Mouse (Mus musculus) thymus, adult 2 months (tissue): ENCODE results near the gene Wwox. TPM values are rescaled to one million over a fixed set of nuclear protein-coding genes. Genes with fewer than 3 reads are reported as not detected.
A peak's percentile ranks its signal among the peaks of the same experiment; 100 is the strongest.

ENCODE experiments used
- DNase-seq: peaks from one replicate; pipeline ENCODE4 v3.0.0; 2021
- H3K27ac ChIP-seq: fragments of 200-500 bp; 2 replicates; pipeline ENCODE4 v1.5.1; 2012; ENCODE audit warnings: low read length, control low read depth; ENCODE audit not compliant: control insufficient read depth, insufficient read depth
- H3K27me3 ChIP-seq: fragments of 200-500 bp; 2 replicates; pipeline ENCODE4 v1.6.1; 2012; ENCODE audit warnings: mild to moderate bottlenecking, low read length, moderate library complexity, mixed read lengths; ENCODE audit not compliant: control insufficient read depth, insufficient read depth
- H3K36me3 ChIP-seq: fragments of 200-500 bp; 2 replicates; pipeline ENCODE4 v1.6.1; 2012; ENCODE audit warnings: mild to moderate bottlenecking, low read length, moderate library complexity; ENCODE audit not compliant: control insufficient read depth, insufficient read depth
- H3K4me1 ChIP-seq: fragments of 200-500 bp; replicated peaks from 2 replicates; pipeline ENCODE4 v1.6.1; 2012; ENCODE audit warnings: low read length; ENCODE audit not compliant: control insufficient read depth, insufficient read depth
- H3K4me3 ChIP-seq: fragments of 200-500 bp; 2 replicates; pipeline ENCODE4 v1.5.1; 2012; ENCODE audit warnings: mild to moderate bottlenecking, low read length, control low read depth, moderate library complexity; ENCODE audit not compliant: control insufficient read depth, insufficient read depth
- CTCF ChIP-seq: fragments of 200-500 bp; IDR thresholded peaks from 2 replicates; pipeline ENCODE4 v1.5.1; 2012; ENCODE audit warnings: mild to moderate bottlenecking, control low read depth, low read length, moderate library complexity, borderline replicate concordance; ENCODE audit not compliant: control insufficient read depth, poor library complexity, insufficient read depth; ENCODE audit errors: extremely low read depth
- POLR2A ChIP-seq: fragments of 200-500 bp; IDR thresholded peaks from 2 replicates; pipeline ENCODE4 v1.6.1; 2012; ENCODE audit warnings: mild to moderate bottlenecking, low read length, control low read depth, moderate library complexity; ENCODE audit not compliant: control insufficient read depth, poor library complexity, insufficient read depth; ENCODE audit errors: extremely low read depth
- WGBS: fragments of 180-500 bp; shearing (Covaris S2); methylation state at CpG from one replicate; pipeline ENCODE4 v1.1.7; 2018; 5-methylcytosine and 5-hydroxymethylcytosine counted together
- polyA plus RNA-seq: library from polyadenylated mRNA; depleted of rRNA; stranded (reverse); fragments of >200 nt; gene quantifications from 2 replicates; pipeline ENCODE4 v1.2.3, GENCODE M21; 2012

Gene Wwox
- polyA plus RNA-seq, 1 experiment = 8.4 TPM

- H3K27ac ChIP-seq = no peak overlapping the region
- DNase-seq = no peak
- H3K36me3 ChIP-seq = no peaks in the 10 kb centered on the region
- H3K27me3 ChIP-seq = no peaks in the 10 kb centered on the region; the same call in 1 of the 2 replicates
- H3K4me3 ChIP-seq = no peak overlapping the region
- no peaks in the 10 kb centered on the region for H3K4me1 ChIP-seq
- TF ChIP-seq CTCF (no peak), POLR2A (no peak)
Observed at GRCm38 (mm10) chr8:115088162-115088561, 648.7 kb downstream of the Wwox start.

DNA sequence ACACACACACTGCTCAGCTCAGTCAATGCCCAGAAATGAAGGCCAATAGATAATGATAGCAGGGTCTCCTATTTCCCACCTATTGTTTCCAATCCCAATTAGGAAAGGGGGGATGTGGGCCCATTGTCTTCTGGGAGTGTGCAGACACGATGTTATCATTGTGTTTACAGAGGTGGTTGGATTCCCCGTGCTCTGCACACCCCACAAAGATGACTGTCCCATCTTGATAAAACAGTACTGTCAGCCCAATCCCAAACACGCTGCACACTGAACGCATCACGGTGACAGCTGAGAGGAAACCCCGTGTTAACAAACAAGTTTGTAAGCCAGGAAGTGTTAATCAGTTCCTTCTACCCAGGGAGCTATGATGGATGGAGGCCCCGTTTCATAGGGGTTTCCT is 650.3 kb downstream of the Wwox start:
- no peaks in the 10 kb centered on the region for H3K36me3 ChIP-seq
- H3K4me1 ChIP-seq = no peaks in the 10 kb centered on the region
- no peak overlapping the region for H3K27ac ChIP-seq
- no peak for DNase-seq
- WGBS = 51% methylated on average over 7 of the region's 7 CpGs
- TF ChIP-seq POLR2A (no peak), CTCF (no peak)
- H3K27me3 ChIP-seq = no peaks in the 10 kb centered on the region; the same call in 1 of the 2 replicates
- H3K4me3 ChIP-seq = no peak overlapping the region

DNA sequence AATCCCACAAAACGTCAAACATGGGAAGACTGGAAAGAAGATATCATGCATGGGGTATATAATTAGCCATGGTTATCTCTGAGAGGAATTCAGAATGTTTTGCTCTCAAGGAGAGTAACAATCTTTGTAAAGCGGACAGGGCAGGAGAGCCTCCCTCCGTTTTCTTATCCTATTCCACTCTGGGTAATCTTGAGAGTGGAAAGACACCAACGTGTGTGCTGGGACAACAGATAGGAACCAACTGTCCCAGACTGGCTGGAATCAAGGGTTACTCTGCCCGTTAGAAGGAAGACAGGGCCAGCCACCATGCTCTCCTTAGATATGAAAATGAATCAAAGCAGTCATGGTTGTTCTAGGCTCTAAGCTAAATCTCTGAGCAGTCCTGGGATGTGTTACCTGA is 650.7 kb downstream of the Wwox start:
- no peak for DNase-seq
- WGBS = 87% methylated on average over 5 of the region's 5 CpGs
- Histone ChIP-seq H3K27ac (no peak overlapping the region), H3K4me1 (no peaks in the 10 kb centered on the region), H3K27me3 (no peaks in the 10 kb centered on the region; the same call in 1 of the 2 replicates), H3K4me3 (no peak overlapping the region), H3K36me3 (no peaks in the 10 kb centered on the region)
- TF ChIP-seq POLR2A = no peak
- TF ChIP-seq CTCF = no peak

- WGBS = 83% methylated on average over 4 of the region's 4 CpGs
- TF ChIP-seq CTCF = peak; percentile 46; the same call in 1 of the 2 replicates
- no peak for TF ChIP-seq POLR2A
- H3K36me3 ChIP-seq = no peaks in the 10 kb centered on the region
- no peaks in the 10 kb centered on the region for H3K27me3 ChIP-seq
- H3K27ac ChIP-seq = no peak overlapping the region
- no peak overlapping the region for H3K4me3 ChIP-seq
- no peaks in the 10 kb centered on the region for H3K4me1 ChIP-seq
- DNase-seq = peak; percentile 46
Observed at GRCm38 (mm10) chr8:115095548-115095947, 656.1 kb downstream of the Wwox start.

GRCm38 (mm10) chr8:115097988-115098562 is 658.6 kb downstream of the Wwox start:
- 94% methylated on average over 9 of the region's 9 CpGs for WGBS
- DNase-seq = no peak
- Histone ChIP-seq H3K27ac (no peak overlapping the region), H3K36me3 (no peaks in the 10 kb centered on the region), H3K4me3 (no peak overlapping the region), H3K4me1 (no peaks in the 10 kb centered on the region), H3K27me3 (no peaks in the 10 kb centered on the region)
- no peak for TF ChIP-seq CTCF
- no peak for TF ChIP-seq POLR2A

DNA sequence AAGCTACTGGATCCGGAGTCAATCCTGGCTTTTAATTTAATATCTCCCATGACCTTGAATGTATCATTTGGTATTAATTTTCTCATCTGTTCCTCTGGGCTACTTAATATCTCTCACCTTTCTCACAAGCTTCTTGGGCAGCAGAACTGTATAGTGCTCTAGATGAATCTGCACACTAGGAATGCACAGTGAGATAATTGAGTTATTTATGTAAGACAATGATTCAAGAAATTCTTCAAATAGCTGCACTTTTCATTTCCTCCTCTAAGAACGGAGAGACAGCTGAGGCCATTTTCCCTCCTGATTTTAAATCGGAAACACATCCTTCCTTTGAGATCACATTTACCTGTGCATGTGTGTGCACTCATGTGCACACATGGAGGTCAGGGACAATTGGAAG is 669.9 kb downstream of the Wwox start:
- H3K4me1 ChIP-seq = peaks cover 4% of the 10 kb centered on the region
- H3K27me3 ChIP-seq = no peaks in the 10 kb centered on the region
- no peaks in the 10 kb centered on the region for H3K36me3 ChIP-seq
- no peak for TF ChIP-seq POLR2A
- no peak for TF ChIP-seq CTCF
- H3K4me3 ChIP-seq = no peak overlapping the region
- no peak for DNase-seq
- H3K27ac ChIP-seq = no peak overlapping the region
- WGBS = 93% methylated on average over 3 of the region's 3 CpGs

DNA sequence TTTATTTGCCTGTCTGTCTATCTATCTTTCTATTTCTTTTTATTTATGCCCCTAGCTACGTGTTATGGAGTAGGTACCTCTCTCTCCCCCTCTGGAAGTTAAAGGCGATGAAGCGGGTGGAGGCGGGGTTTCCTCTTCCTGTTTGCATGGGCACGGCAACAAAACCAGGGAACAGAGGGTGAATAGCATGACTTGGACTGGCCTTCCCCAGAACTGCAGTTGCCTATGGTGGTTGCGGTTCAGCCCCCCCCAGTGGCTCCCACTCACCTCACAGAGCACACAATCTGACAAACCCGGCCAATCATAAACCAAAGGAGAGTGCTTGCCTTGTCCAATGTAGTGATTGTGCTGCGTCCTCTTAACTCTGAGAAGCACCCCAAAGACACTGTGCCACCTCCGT is 671.0 kb downstream of the Wwox start:
- Histone ChIP-seq H3K27ac (no peak overlapping the region), H3K4me1 (peaks cover 4% of the 10 kb centered on the region), H3K36me3 (no peaks in the 10 kb centered on the region), H3K4me3 (peak overlapping the region; percentile 4; the same call in 1 of the 2 replicates), H3K27me3 (no peaks in the 10 kb centered on the region)
- peak; percentile 40 for DNase-seq
- no peak for TF ChIP-seq POLR2A
- WGBS = 7% methylated on average over 9 of the region's 9 CpGs
